Mouse (Mus musculus) thymus, adult 2 months (tissue): ENCODE measurements around the gene Dhcr24.

Source experiments
- CTCF ChIP-seq: fragments of 200-500 bp; IDR thresholded peaks from 2 replicates; pipeline ENCODE4 v1.5.1; 2012; ENCODE audit warnings: mild to moderate bottlenecking, control low read depth, low read length, moderate library complexity, borderline replicate concordance; ENCODE audit not compliant: control insufficient read depth, poor library complexity, insufficient read depth; ENCODE audit errors: extremely low read depth
- POLR2A ChIP-seq: fragments of 200-500 bp; IDR thresholded peaks from 2 replicates; pipeline ENCODE4 v1.6.1; 2012; ENCODE audit warnings: mild to moderate bottlenecking, low read length, control low read depth, moderate library complexity; ENCODE audit not compliant: control insufficient read depth, poor library complexity, insufficient read depth; ENCODE audit errors: extremely low read depth

DNA sequence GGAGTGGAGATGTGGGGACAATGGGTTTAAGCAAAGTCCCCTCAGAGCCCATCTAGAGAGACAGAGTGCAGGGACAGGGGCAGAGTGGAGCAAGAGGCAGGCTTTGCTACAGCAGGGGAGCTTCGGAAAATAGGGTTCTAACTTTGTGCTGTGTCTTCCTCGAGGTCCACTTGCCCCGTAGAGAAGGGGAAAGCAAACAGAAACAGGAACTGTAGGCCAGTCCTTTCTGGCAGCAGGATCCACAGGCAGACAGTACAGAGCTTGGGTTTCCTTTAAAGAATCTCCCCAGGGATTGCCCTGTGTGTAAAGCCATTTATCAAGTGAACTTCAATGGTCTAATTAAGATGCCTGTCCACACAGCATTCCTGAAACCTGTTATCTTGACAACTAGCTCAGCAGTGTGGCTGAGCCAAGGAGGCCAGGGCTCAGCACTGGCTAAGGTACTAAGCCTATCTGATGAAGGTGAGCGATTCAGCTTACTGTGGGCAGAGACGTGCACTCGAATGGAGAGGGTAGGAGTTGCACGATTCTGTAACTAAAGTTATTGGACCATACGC is 14.9 kb upstream of the Dhcr24 start:
- no peak for TF ChIP-seq CTCF
- no peak for TF ChIP-seq POLR2A
